Mouse (Mus musculus): ENCODE results near the gene Myh6. TPM values are rescaled to one million over a fixed set of nuclear protein-coding genes. Genes with fewer than 3 reads are reported as not detected.
"Not testable (repeated sequence)": the region's sequence is repeated elsewhere in the genome, so short reads cannot be mapped to it uniquely, and the experiment has no call there.

The Myh6 gene
- polyA plus RNA-seq, 2 experiments: 2.1 to 7.3 TPM

- no peak overlapping the region for H3K27ac ChIP-seq (replicated peaks; ENCODE audit: low read depth, low read length)
Measured at GRCm38 (mm10) chr14:54961487-54961886, 5.2 kb downstream of the Myh6 start.

GRCm38 (mm10) chr14:54960769-54961168 lies 6.0 kb downstream of the Myh6 start:
- H3K9ac ChIP-seq (ENCODE audit: low read depth, low read length, severe bottlenecking): no peak overlapping the region
- no peak for DNase-seq (ENCODE audit: low spot score)
- no peak overlapping the region for H3K4me2 ChIP-seq (replicated peaks; ENCODE audit: low read depth, low read length, severe bottlenecking)
- H3K27me3 ChIP-seq (ENCODE audit: control insufficient read depth, insufficient read depth, low read length): no peaks in the 10 kb centered on the region
- 65% methylated on average over 10 of the region's 10 CpGs for WGBS
- TF ChIP-seq POLR2A (IDR thresholded peaks at IDR 0.05; ENCODE audit: borderline replicate concordance, extremely low read depth, insufficient read depth, insufficient read length): no peak
- H3K9me3 ChIP-seq (ENCODE audit: control insufficient read depth, low read length): no peaks in the 10 kb centered on the region
- no peak overlapping the region for H3K27ac ChIP-seq (replicated peaks; ENCODE audit: low read depth, low read length)
- H3K4me3 ChIP-seq (replicated peaks; ENCODE audit: low read length): no peak overlapping the region
- H3K4me1 ChIP-seq (ENCODE audit: control insufficient read depth, insufficient read depth, low read length): no peaks in the 10 kb centered on the region
- ATAC-seq (ENCODE audit: low FRiP score, low read depth): no peak
- H3K36me3 ChIP-seq (ENCODE audit: control insufficient read depth, insufficient read depth, low read length): no peaks in the 10 kb centered on the region

More at GRCm38 (mm10) chr14:54961487-54961886, 5.2 kb downstream of the Myh6 start:
- no peaks in the 10 kb centered on the region for H3K4me1 ChIP-seq (ENCODE audit: control insufficient read depth, insufficient read depth, low read length)
- no peaks in the 10 kb centered on the region for H3K36me3 ChIP-seq (ENCODE audit: control insufficient read depth, insufficient read depth, low read length)
- no peak for DNase-seq (ENCODE audit: low spot score)
- no peaks in the 10 kb centered on the region for H3K27me3 ChIP-seq (ENCODE audit: control insufficient read depth, insufficient read depth, low read length)
- no peak for TF ChIP-seq POLR2A (IDR thresholded peaks at IDR 0.05; ENCODE audit: borderline replicate concordance, extremely low read depth, insufficient read depth, insufficient read length)
- no peak overlapping the region for H3K9ac ChIP-seq (ENCODE audit: low read depth, low read length, severe bottlenecking)
- H3K9me3 ChIP-seq (ENCODE audit: control insufficient read depth, low read length): no peaks in the 10 kb centered on the region
- WGBS: 71% methylated on average over 5 of the region's 5 CpGs
- no peak overlapping the region for H3K4me2 ChIP-seq (replicated peaks; ENCODE audit: low read depth, low read length, severe bottlenecking)
- H3K4me3 ChIP-seq (replicated peaks; ENCODE audit: low read length): no peak overlapping the region
- no peak for ATAC-seq (ENCODE audit: low FRiP score, low read depth)

- not testable (repeated sequence) for H3K9ac ChIP-seq (ENCODE audit: low read depth, low read length, severe bottlenecking); H3K4me1 ChIP-seq (ENCODE audit: control insufficient read depth, insufficient read depth, low read length); H3K27me3 ChIP-seq (ENCODE audit: control insufficient read depth, insufficient read depth, low read length); H3K4me3 ChIP-seq (replicated peaks; ENCODE audit: low read length); H3K36me3 ChIP-seq (ENCODE audit: control insufficient read depth, insufficient read depth, low read length); DNase-seq (ENCODE audit: low spot score); ATAC-seq (ENCODE audit: low FRiP score, low read depth); H3K27ac ChIP-seq (replicated peaks; ENCODE audit: low read depth, low read length); H3K9me3 ChIP-seq (ENCODE audit: control insufficient read depth, low read length); H3K4me2 ChIP-seq (replicated peaks; ENCODE audit: low read depth, low read length, severe bottlenecking)
- 90% methylated on average over 11 of the region's 12 CpGs for WGBS
Measured at GRCm38 (mm10) chr14:54959853-54960613, 6.7 kb downstream of the Myh6 start.

- Histone ChIP-seq H3K27ac (replicated peaks; ENCODE audit: low read depth, low read length) (no peak overlapping the region), H3K36me3 (ENCODE audit: control insufficient read depth, insufficient read depth, low read length) (no peaks in the 10 kb centered on the region), H3K27me3 (ENCODE audit: control insufficient read depth, insufficient read depth, low read length) (no peaks in the 10 kb centered on the region), H3K4me1 (ENCODE audit: control insufficient read depth, insufficient read depth, low read length) (no peaks in the 10 kb centered on the region), H3K4me2 (replicated peaks; ENCODE audit: low read depth, low read length, severe bottlenecking) (no peak overlapping the region), H3K9ac (ENCODE audit: low read depth, low read length, severe bottlenecking) (no peak overlapping the region), H3K9me3 (ENCODE audit: control insufficient read depth, low read length) (no peaks in the 10 kb centered on the region), H3K4me3 (replicated peaks; ENCODE audit: low read length) (no peak overlapping the region)
- no peak for DNase-seq (ENCODE audit: low spot score)
- TF ChIP-seq POLR2A (IDR thresholded peaks at IDR 0.05; ENCODE audit: borderline replicate concordance, extremely low read depth, insufficient read depth, insufficient read length): no peak
- no peak for ATAC-seq (ENCODE audit: low FRiP score, low read depth)
- 90% methylated on average over 3 of the region's 3 CpGs for WGBS
Measured at GRCm38 (mm10) chr14:54959197-54959596, 7.5 kb downstream of the Myh6 start.

- no peak for ATAC-seq (ENCODE audit: low FRiP score, low read depth)
- 92% methylated on average over 4 of the region's 4 CpGs for WGBS
Measured at GRCm38 (mm10) chr14:54958503-54958902, 8.2 kb downstream of the Myh6 start.

More at GRCm38 (mm10) chr14:54958503-54958902, 8.2 kb downstream of the Myh6 start:
- Histone ChIP-seq H3K27ac (replicated peaks; ENCODE audit: low read depth, low read length) (no peak overlapping the region), H3K27me3 (ENCODE audit: control insufficient read depth, insufficient read depth, low read length) (no peaks in the 10 kb centered on the region), H3K36me3 (ENCODE audit: control insufficient read depth, insufficient read depth, low read length) (no peaks in the 10 kb centered on the region), H3K9ac (ENCODE audit: low read depth, low read length, severe bottlenecking) (no peak overlapping the region), H3K4me3 (replicated peaks; ENCODE audit: low read length) (no peak overlapping the region), H3K9me3 (ENCODE audit: control insufficient read depth, low read length) (no peaks in the 10 kb centered on the region), H3K4me1 (ENCODE audit: control insufficient read depth, insufficient read depth, low read length) (no peaks in the 10 kb centered on the region), H3K4me2 (replicated peaks; ENCODE audit: low read depth, low read length, severe bottlenecking) (no peak overlapping the region)
- no peak for TF ChIP-seq POLR2A (IDR thresholded peaks at IDR 0.05; ENCODE audit: borderline replicate concordance, extremely low read depth, insufficient read depth, insufficient read length)
- no peak for DNase-seq (ENCODE audit: low spot score)
